Mouse (Mus musculus) stomach, adult 2 months (tissue): Measurements from ENCODE around the gene A030003K21Rik. TPM values are rescaled to one million over a fixed set of nuclear protein-coding genes. Genes with fewer than 3 reads are reported as not detected.

Experiments
- polyA plus RNA-seq: library from polyadenylated mRNA; depleted of rRNA; stranded (reverse); fragments of >200 nt; gene quantifications from 2 replicates; pipeline ENCODE4 v1.2.3, GENCODE M21; 2012; rRNA removed

Gene A030003K21Rik
- not detected in 2 replicates for polyA plus RNA-seq

DNA sequence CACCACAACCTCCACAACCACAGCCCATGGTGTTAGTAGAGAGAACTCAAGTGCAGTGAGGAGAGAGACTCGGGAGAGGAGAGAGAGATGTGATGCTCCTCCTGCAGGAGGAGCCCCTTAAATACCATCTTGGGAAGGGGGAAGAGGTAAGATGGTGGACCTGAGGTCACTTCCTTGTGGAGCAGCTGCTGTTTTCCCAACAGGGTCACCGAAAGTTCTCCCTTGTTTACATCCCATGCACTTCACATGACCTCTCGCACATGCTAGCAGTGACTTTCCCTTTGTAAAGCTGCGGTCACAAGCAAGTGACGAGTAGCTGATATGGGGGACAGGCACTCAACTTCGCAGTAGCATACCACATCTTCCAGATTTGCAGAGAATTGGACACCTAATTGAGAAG lies at the start of gene A030003K21Rik:
Gene A030003K21Rik (minus strand): TSS at position 94 of the 400 bp plus-strand sequence.

DNA sequence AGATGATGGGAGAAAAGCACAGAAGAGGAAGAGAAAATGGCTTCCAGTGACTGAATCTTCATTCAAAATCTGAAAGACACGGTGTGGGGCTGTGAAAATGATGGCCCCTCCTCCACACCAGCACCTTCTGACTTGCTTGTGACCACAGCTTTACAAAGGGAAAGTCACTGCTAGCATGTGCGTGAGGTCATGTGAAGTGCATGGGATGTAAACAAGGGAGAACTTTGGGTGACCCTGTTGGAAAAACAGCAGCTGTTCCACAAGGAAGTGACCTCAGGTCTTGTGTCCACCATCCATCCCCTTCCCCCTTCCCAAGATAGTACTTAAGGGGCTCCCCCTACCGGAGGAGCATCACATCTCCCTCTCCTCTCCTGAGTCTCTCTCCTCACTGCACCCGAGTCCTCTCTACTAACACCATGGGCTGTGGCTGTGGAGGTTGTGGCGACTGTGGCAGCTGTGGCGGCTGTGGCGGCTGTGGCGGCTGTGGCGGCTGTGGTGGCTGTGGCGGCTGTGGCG lies 16.7 kb upstream of the A030003K21Rik start, which contains the start of gene Gm47955:
Gene Gm47955 (plus strand): TSS at position 417 of the 516 bp plus-strand sequence.

DNA sequence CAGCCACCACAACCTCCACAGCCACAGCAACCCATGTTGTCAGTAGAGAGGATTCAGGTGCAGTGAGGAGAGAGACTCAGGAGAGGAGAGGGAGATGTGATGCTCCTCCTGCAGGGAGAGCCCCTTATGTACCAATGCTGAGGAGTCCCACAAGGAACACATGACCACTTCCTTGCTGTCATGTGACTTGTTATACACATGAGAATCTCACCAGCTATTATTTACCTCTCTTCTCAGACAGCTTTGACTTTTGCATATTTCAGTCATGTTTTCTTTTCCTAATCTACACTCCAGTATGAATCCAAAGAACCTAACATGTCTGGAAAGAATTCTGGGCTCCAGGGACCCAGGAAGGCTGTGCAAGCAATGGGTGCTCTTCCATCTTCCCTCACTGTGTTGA lies 12.7 kb upstream of the A030003K21Rik start, which contains the start of gene Gm7544:
Gene Gm7544 (minus strand): TSS at position 101 of the 400 bp plus-strand sequence.

GRCm38 (mm10) chr1:82931326-82931725 lies 11.9 kb downstream of the A030003K21Rik start, which contains the start of gene Gm6217:
Gene Gm6217 (minus strand): TSS chr1:82931399.

DNA sequence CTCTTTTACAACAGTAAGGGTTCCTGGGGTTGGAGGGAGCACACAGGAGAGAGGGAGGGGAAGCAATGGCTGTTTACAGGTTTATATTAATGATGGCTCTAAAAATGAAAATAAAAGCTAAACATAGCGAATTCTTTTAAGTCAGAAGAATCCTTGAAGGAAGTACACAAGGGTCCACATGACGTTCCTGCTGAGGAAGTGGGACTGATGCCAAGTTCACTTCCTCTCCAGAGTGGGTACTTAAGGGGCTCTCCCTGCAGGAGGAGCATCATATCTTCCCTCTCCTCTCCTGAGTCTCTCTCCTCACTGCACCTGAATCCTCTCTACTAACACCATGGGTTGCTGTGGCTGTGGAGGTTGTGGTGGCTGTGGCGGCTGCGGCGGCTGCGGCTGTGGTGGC lies 18.5 kb downstream of the A030003K21Rik start, which contains the start of gene A030014E15Rik:
Gene A030014E15Rik (plus strand): TSS at position 268 of the 400 bp plus-strand sequence.

DNA sequence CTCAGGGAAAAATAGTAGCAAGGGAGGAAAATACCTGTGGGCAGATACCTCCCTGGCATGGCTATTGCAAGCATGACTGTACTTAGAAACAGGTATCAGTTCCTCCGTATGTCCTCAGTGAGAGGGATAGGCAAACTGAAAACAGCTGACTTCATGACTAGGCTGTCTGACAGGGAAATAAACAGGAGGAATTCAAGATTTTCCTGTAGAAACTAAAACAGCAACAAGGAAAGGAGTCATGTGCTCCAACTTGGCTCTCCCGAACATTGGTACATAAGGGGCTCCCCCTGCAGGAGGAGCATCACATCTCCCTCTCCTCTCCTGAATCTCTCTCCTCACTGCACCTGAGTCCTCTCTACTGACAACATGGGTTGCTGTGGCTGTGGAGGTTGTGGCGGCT lies 30.2 kb downstream of the A030003K21Rik start, which contains the start of gene A030005L19Rik:
Gene A030005L19Rik (plus strand): TSS at position 301 of the 400 bp plus-strand sequence.

Other genes with a start within 250 kb of the A030003K21Rik start
- gene Mff, start 218.5 kb downstream of the A030003K21Rik start, polyA plus RNA-seq, result 43.2 and 63.6 TPM in 2 replicates
- gene Tm4sf20, start 174.9 kb downstream of the A030003K21Rik start, polyA plus RNA-seq, result not detected in 2 replicates
- gene Gm47791, start 172.1 kb downstream of the A030003K21Rik start, polyA plus RNA-seq, result not detected in 2 replicates
- gene Agfg1, start 103.9 kb downstream of the A030003K21Rik start, polyA plus RNA-seq, result 11.9 and 12.7 TPM in 2 replicates
- gene A030005L19Rik, start 30.1 kb downstream of the A030003K21Rik start, polyA plus RNA-seq, result 0.21 and 0.22 TPM in 2 replicates
- gene A030014E15Rik, start 18.5 kb downstream of the A030003K21Rik start, polyA plus RNA-seq, result not detected in 2 replicates
- gene Gm6217, start 12.0 kb downstream of the A030003K21Rik start, polyA plus RNA-seq, result not detected in 2 replicates
- gene Gm7544, start 12.6 kb upstream of the A030003K21Rik start, polyA plus RNA-seq, result not detected in 2 replicates
- not detected in 2 replicates for gene Gm47955, start 16.9 kb upstream of the A030003K21Rik start, polyA plus RNA-seq
- gene Gm47959, start 57.2 kb upstream of the A030003K21Rik start, polyA plus RNA-seq, result not detected in 2 replicates
- 0.03 and 0.06 TPM in 2 replicates for gene Slc19a3, start 95.1 kb upstream of the A030003K21Rik start, polyA plus RNA-seq
- not detected in 2 replicates for gene Krtap28-10, start 99.1 kb upstream of the A030003K21Rik start, polyA plus RNA-seq
- gene Gm47969, start 101.5 kb upstream of the A030003K21Rik start, polyA plus RNA-seq, result not detected in 2 replicates
- not detected in 2 replicates for gene A030005K14Rik, start 116.0 kb upstream of the A030003K21Rik start, polyA plus RNA-seq
- gene Krtap28-13, start 117.5 kb upstream of the A030003K21Rik start, polyA plus RNA-seq, result not detected in 2 replicates
- 0.11 TPM in 1 of 2 replicates, not detected in the other for gene Ccl20, start 173.4 kb upstream of the A030003K21Rik start, polyA plus RNA-seq
- gene Daw1, start 216.4 kb upstream of the A030003K21Rik start, polyA plus RNA-seq, result 0.06 TPM in 1 of 2 replicates, not detected in the other